Mouse (Mus musculus): ENCODE measurements at regions not wholly inside any gene's neighbourhood (a gene's known extent, or its start where the extent isn't known, plus 50 kb on each side); places are given as distances from the start of the nearest gene placed in this dataset.

- Histone ChIP-seq H3K27ac (no peak overlapping the region), H3K36me3 (no peaks in the 10 kb centered on the region), H3K4me2 (no peak overlapping the region), H3K9me3 (replicated peaks) (no peaks in the 10 kb centered on the region), H3K27me3 (no peaks in the 10 kb centered on the region), H3K9ac (no peak overlapping the region), H3K4me1 (replicated peaks) (no peaks in the 10 kb centered on the region), H3K4me3 (replicated peaks) (no peak overlapping the region)
- no peak for ATAC-seq (ENCODE audit: low read depth)
- DNase-seq, result no peak
- 54% methylated on average over 3 of the region's 3 CpGs for WGBS (ENCODE audit: insufficient replicate concordance)
Observed at GRCm38 (mm10) chrX:158987676-158988075, 222.4 kb upstream of the Rps6ka3 start.

- no peaks in the 10 kb centered on the region for H3K27me3 ChIP-seq
- H3K9ac ChIP-seq, result no peak overlapping the region
- H3K4me3 ChIP-seq (replicated peaks), result no peak overlapping the region
- H3K4me1 ChIP-seq (replicated peaks), result no peaks in the 10 kb centered on the region
- no peak overlapping the region for H3K27ac ChIP-seq
- H3K4me2 ChIP-seq, result no peak overlapping the region
- ATAC-seq (ENCODE audit: low read depth), result no peak
- H3K9me3 ChIP-seq (replicated peaks), result no peaks in the 10 kb centered on the region
- no peak for DNase-seq
- H3K36me3 ChIP-seq, result no peaks in the 10 kb centered on the region
- WGBS (ENCODE audit: insufficient replicate concordance), result 69% methylated on average over 1 of the region's 1 CpGs
Observed at GRCm38 (mm10) chrX:159018955-159019354, 191.2 kb upstream of the Rps6ka3 start.

- no peaks in the 10 kb centered on the region for H3K27me3 ChIP-seq
- no peak overlapping the region for H3K9ac ChIP-seq
- 70% methylated on average over 1 of the region's 1 CpGs for WGBS (ENCODE audit: insufficient replicate concordance)
- no peak overlapping the region for H3K4me2 ChIP-seq
- H3K27ac ChIP-seq, result no peak overlapping the region
- H3K4me1 ChIP-seq (replicated peaks), result no peaks in the 10 kb centered on the region
- no peak for ATAC-seq (ENCODE audit: low read depth)
- H3K4me3 ChIP-seq (replicated peaks), result no peak overlapping the region
- H3K36me3 ChIP-seq, result no peaks in the 10 kb centered on the region
- DNase-seq, result no peak
- H3K9me3 ChIP-seq (replicated peaks), result no peaks in the 10 kb centered on the region
Observed at GRCm38 (mm10) chrX:159026311-159026710, 183.8 kb upstream of the Rps6ka3 start.

- 56% methylated on average over 4 of the region's 4 CpGs for WGBS (ENCODE audit: insufficient replicate concordance)
- H3K27me3 ChIP-seq, result no peaks in the 10 kb centered on the region
- DNase-seq (no peak), ATAC-seq (ENCODE audit: low read depth) (no peak)
- no peaks in the 10 kb centered on the region for H3K9me3 ChIP-seq (replicated peaks)
- no peaks in the 10 kb centered on the region for H3K36me3 ChIP-seq
- no peak overlapping the region for H3K9ac ChIP-seq
- H3K4me2 ChIP-seq, result no peak overlapping the region
- no peak overlapping the region for H3K4me3 ChIP-seq (replicated peaks)
- no peak overlapping the region for H3K27ac ChIP-seq
- no peaks in the 10 kb centered on the region for H3K4me1 ChIP-seq (replicated peaks)
Observed at GRCm38 (mm10) chrX:159031927-159032326, 178.2 kb upstream of the Rps6ka3 start.

- Histone ChIP-seq H3K36me3 (no peaks in the 10 kb centered on the region), H3K27ac (no peak overlapping the region), H3K4me2 (no peak overlapping the region), H3K9me3 (replicated peaks) (no peaks in the 10 kb centered on the region), H3K9ac (no peak overlapping the region), H3K4me1 (replicated peaks) (no peaks in the 10 kb centered on the region), H3K27me3 (no peaks in the 10 kb centered on the region), H3K4me3 (replicated peaks) (no peak overlapping the region)
- ATAC-seq (ENCODE audit: low read depth) (no peak), DNase-seq (peak; percentile 8)
- 3% methylated on average over 3 of the region's 3 CpGs for WGBS (ENCODE audit: insufficient replicate concordance)
Observed at GRCm38 (mm10) chrX:159043432-159043831, 166.7 kb upstream of the Rps6ka3 start.

- Histone ChIP-seq H3K27ac (no peak overlapping the region), H3K4me2 (no peak overlapping the region), H3K9me3 (replicated peaks) (no peaks in the 10 kb centered on the region), H3K9ac (no peak overlapping the region), H3K36me3 (no peaks in the 10 kb centered on the region), H3K4me1 (replicated peaks) (no peaks in the 10 kb centered on the region), H3K4me3 (replicated peaks) (no peak overlapping the region), H3K27me3 (no peaks in the 10 kb centered on the region)
- DNase-seq (no peak), ATAC-seq (ENCODE audit: low read depth) (no peak)
- WGBS (ENCODE audit: insufficient replicate concordance), result 59% methylated on average over 2 of the region's 2 CpGs
Observed at GRCm38 (mm10) chrX:159047876-159048275, 162.2 kb upstream of the Rps6ka3 start.

- no peaks in the 10 kb centered on the region for H3K4me1 ChIP-seq (replicated peaks)
- H3K9ac ChIP-seq, result no peak overlapping the region
- H3K36me3 ChIP-seq, result no peaks in the 10 kb centered on the region
- WGBS (ENCODE audit: insufficient replicate concordance), result 39% methylated on average over 8 of the region's 8 CpGs
- ATAC-seq (ENCODE audit: low read depth) (no peak), DNase-seq (no peak)
- H3K27me3 ChIP-seq, result no peaks in the 10 kb centered on the region
- no peak overlapping the region for H3K4me2 ChIP-seq
- H3K4me3 ChIP-seq (replicated peaks), result no peak overlapping the region
- no peaks in the 10 kb centered on the region for H3K9me3 ChIP-seq (replicated peaks)
- no peak overlapping the region for H3K27ac ChIP-seq
Observed at GRCm38 (mm10) chrX:159055689-159056461, 154.2 kb upstream of the Rps6ka3 start.

GRCm38 (mm10) chrX:159056462-159056805 is 153.7 kb upstream of the Rps6ka3 start:
- Histone ChIP-seq H3K27ac (no peak overlapping the region), H3K27me3 (no peaks in the 10 kb centered on the region), H3K4me2 (no peak overlapping the region), H3K9ac (no peak overlapping the region), H3K9me3 (replicated peaks) (no peaks in the 10 kb centered on the region), H3K4me3 (replicated peaks) (no peak overlapping the region), H3K36me3 (no peaks in the 10 kb centered on the region), H3K4me1 (replicated peaks) (no peaks in the 10 kb centered on the region)
- ATAC-seq (ENCODE audit: low read depth) (no peak), DNase-seq (no peak)

- no peak for ATAC-seq (ENCODE audit: low read depth)
- DNase-seq, result no peak
- no peak overlapping the region for H3K27ac ChIP-seq
Observed at GRCm38 (mm10) chrX:159058931-159059330, 151.2 kb upstream of the Rps6ka3 start.

GRCm38 (mm10) chrX:159061322-159061721 is 148.8 kb upstream of the Rps6ka3 start:
- H3K27ac ChIP-seq, result no peak overlapping the region
- no peaks in the 10 kb centered on the region for H3K4me1 ChIP-seq (replicated peaks)
- DNase-seq, result no peak

More at GRCm38 (mm10) chrX:159058931-159059330, 151.2 kb upstream of the Rps6ka3 start:
- Histone ChIP-seq H3K36me3 (no peaks in the 10 kb centered on the region), H3K27me3 (no peaks in the 10 kb centered on the region), H3K4me3 (replicated peaks) (no peak overlapping the region), H3K4me2 (no peak overlapping the region), H3K4me1 (replicated peaks) (no peaks in the 10 kb centered on the region), H3K9ac (no peak overlapping the region), H3K9me3 (replicated peaks) (no peaks in the 10 kb centered on the region)

GRCm38 (mm10) chrX:159066212-159066611 is 143.9 kb upstream of the Rps6ka3 start:
- H3K4me2 ChIP-seq, result no peak overlapping the region
- H3K4me1 ChIP-seq (replicated peaks), result no peaks in the 10 kb centered on the region
- H3K4me3 ChIP-seq (replicated peaks), result no peak overlapping the region
- no peak overlapping the region for H3K9ac ChIP-seq
- ATAC-seq (ENCODE audit: low read depth) (no peak), DNase-seq (no peak)
- H3K9me3 ChIP-seq (replicated peaks), result no peaks in the 10 kb centered on the region
- 33% methylated on average over 2 of the region's 2 CpGs for WGBS (ENCODE audit: insufficient replicate concordance)
- H3K27ac ChIP-seq, result no peak overlapping the region
- H3K27me3 ChIP-seq, result no peaks in the 10 kb centered on the region
- no peaks in the 10 kb centered on the region for H3K36me3 ChIP-seq

More at GRCm38 (mm10) chrX:159061322-159061721, 148.8 kb upstream of the Rps6ka3 start:
- H3K36me3 ChIP-seq, result no peaks in the 10 kb centered on the region
- no peak overlapping the region for H3K4me2 ChIP-seq
- H3K9ac ChIP-seq, result no peak overlapping the region
- no peaks in the 10 kb centered on the region for H3K9me3 ChIP-seq (replicated peaks)
- no peak for ATAC-seq (ENCODE audit: low read depth)
- H3K4me3 ChIP-seq (replicated peaks), result no peak overlapping the region
- H3K27me3 ChIP-seq, result no peaks in the 10 kb centered on the region

GRCm38 (mm10) chrX:159072647-159073046 is 137.5 kb upstream of the Rps6ka3 start:
- DNase-seq, result no peak
- H3K9ac ChIP-seq, result no peak overlapping the region
- H3K9me3 ChIP-seq (replicated peaks), result no peaks in the 10 kb centered on the region
- H3K4me2 ChIP-seq, result no peak overlapping the region
- no peaks in the 10 kb centered on the region for H3K4me1 ChIP-seq (replicated peaks)
- no peak for ATAC-seq (ENCODE audit: low read depth)
- H3K36me3 ChIP-seq, result no peaks in the 10 kb centered on the region
- no peaks in the 10 kb centered on the region for H3K27me3 ChIP-seq
- no peak overlapping the region for H3K4me3 ChIP-seq (replicated peaks)
- 54% methylated on average over 3 of the region's 3 CpGs for WGBS (ENCODE audit: insufficient replicate concordance)
- no peak overlapping the region for H3K27ac ChIP-seq

Data from liver, embryonic 13.5 days (tissue).